Mouse (Mus musculus) C2C12 (cell line): ENCODE data around the gene Cep170b.
A peak's percentile ranks its signal among the peaks of the same experiment; 100 is the strongest.

ENCODE experiments used
- CEBPB ChIP-seq: IDR thresholded peaks from one replicate; pipeline ENCODE4 v1.6.1; 2011; ENCODE audit warnings: low read depth, mild to moderate bottlenecking, control low read depth, moderate library complexity
- CTCF ChIP-seq: IDR thresholded peaks from one replicate; pipeline ENCODE4 v1.5.1; 2011; ENCODE audit not compliant: control insufficient read depth, insufficient read depth, insufficient read length
- FOSL1 ChIP-seq: IDR thresholded peaks from one replicate; pipeline ENCODE4 v1.8.0; 2011; ENCODE audit warnings: mild to moderate bottlenecking, low read length; ENCODE audit not compliant: poor library complexity, insufficient read depth, severe bottlenecking
- MAX ChIP-seq: IDR thresholded peaks from one replicate; pipeline ENCODE4 v1.6.1; 2011; ENCODE audit warnings: mild to moderate bottlenecking, control low read depth
- MYOD1 ChIP-seq: IDR thresholded peaks from one replicate; pipeline ENCODE4 v1.6.1; 2011; ENCODE audit warnings: low read depth; ENCODE audit not compliant: control insufficient read depth, insufficient read length
- MYOG ChIP-seq: IDR thresholded peaks from one replicate; pipeline ENCODE4 v1.6.1; 2011; ENCODE audit not compliant: control insufficient read depth, insufficient read length; ENCODE audit errors: extremely low read depth
- USF1 ChIP-seq: IDR thresholded peaks from one replicate; pipeline ENCODE4 v1.6.1; 2011; ENCODE audit warnings: low read depth, mild to moderate bottlenecking, control low read depth, moderate library complexity

DNA sequence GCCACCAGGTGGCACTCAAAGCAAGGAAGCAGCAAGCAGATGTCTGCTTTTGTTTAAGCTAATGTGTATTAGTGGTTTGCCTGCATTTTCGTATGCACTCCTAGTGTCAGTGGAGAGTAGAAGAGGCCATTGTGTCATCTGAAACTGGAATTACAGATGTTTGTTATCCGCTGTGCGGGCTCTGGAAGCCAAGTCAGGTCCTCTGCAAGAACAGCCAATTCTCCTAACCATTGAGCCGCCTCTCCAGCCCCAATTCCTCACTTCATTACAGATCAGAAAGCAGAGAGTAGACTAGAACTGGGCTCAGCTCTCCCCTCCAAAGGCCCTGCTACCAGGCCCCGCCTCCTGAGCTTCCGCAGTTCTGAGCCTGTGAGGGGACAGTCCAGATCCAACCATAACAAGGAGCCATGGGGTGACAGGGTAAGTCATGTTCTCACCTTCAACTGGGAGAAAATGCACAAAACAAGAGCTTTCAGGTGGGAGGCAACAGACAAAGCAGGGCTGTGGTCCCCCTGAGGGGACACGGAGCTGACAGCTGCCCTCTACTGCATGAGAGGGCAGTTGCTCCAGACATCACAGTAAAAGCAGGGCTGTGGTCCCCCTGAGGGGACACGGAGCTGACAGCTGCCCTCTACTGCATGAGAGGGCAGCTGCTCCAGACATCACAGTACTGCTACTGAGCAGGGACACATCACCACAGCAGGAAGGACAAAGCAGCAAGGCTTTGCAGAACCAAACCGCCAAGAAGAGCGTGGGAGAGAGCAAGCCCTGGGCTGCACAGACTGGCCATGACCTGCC is 26.8 kb downstream of the Cep170b start:
- peak; percentile 4 for TF ChIP-seq CTCF
- TF ChIP-seq USF1 = no peak
- TF ChIP-seq MAX = no peak
- no peak for TF ChIP-seq MYOG
- no peak for TF ChIP-seq MYOD1
- peak; percentile 79 for TF ChIP-seq CEBPB
- TF ChIP-seq FOSL1 = no peak
